Mouse (Mus musculus) limb, embryonic 11.5 days (tissue): Measurements from ENCODE around the gene B4galt7. TPM values are rescaled to one million over a fixed set of nuclear protein-coding genes. Genes with fewer than 3 reads are reported as not detected.
A peak's percentile ranks its signal among the peaks of the same experiment; 100 is the strongest.
"Not testable (repeated sequence)": the region's sequence is repeated elsewhere in the genome, so short reads cannot be mapped to it uniquely, and the experiment has no call there.

Experiments
- ATAC-seq: fragments of 200-750 bp; cut with Nextera tagmentation; 2 replicates; pipeline ENCODE4 v1.8.0; 2017; ENCODE audit warnings: low read depth; ENCODE audit not compliant: insufficient number of reproducible peaks, low FRiP score, low TSS enrichment
- DNase-seq: peaks from one replicate; pipeline ENCODE4 v3.0.0-alpha.2; 2015; ENCODE audit warnings: low spot score
- H3K27ac ChIP-seq: fragments of 300-500 bp; sonication (generic); replicated peaks from 2 replicates; pipeline ENCODE4 v1.5.1; 2014; ENCODE audit warnings: low read depth, mild to moderate bottlenecking, low read length
- H3K27me3 ChIP-seq: fragments of 300-500 bp; sonication (generic); 2 replicates; pipeline ENCODE4 v1.6.1; 2014; ENCODE audit warnings: mild to moderate bottlenecking, low read length, mixed read lengths; ENCODE audit not compliant: control insufficient read depth, insufficient read depth
- H3K36me3 ChIP-seq: fragments of 300-500 bp; sonication (generic); 2 replicates; pipeline ENCODE4 v1.6.1; 2014; ENCODE audit warnings: mild to moderate bottlenecking, low read length, moderate library complexity, mixed read lengths; ENCODE audit not compliant: control insufficient read depth, insufficient read depth
- H3K4me1 ChIP-seq: fragments of 300-500 bp; sonication (generic); 2 replicates; pipeline ENCODE4 v1.6.1; 2014; ENCODE audit warnings: low read length, mixed read lengths; ENCODE audit not compliant: control insufficient read depth, insufficient read depth
- H3K4me2 ChIP-seq: fragments of 300-500 bp; sonication (generic); 2 replicates; pipeline ENCODE4 v1.6.1; 2014; ENCODE audit warnings: low read depth, mild to moderate bottlenecking, moderate library complexity; ENCODE audit not compliant: severe bottlenecking
- H3K4me3 ChIP-seq: fragments of 300-500 bp; sonication (generic); 2 replicates; pipeline ENCODE4 v1.5.1; 2014; ENCODE audit warnings: low read depth, low read length
- H3K9ac ChIP-seq: fragments of 300-500 bp; sonication (generic); 2 replicates; pipeline ENCODE4 v1.6.1; 2014; ENCODE audit warnings: mild to moderate bottlenecking, low read length
- H3K9me3 ChIP-seq: fragments of 300-500 bp; sonication (generic); 2 replicates; pipeline ENCODE4 v1.6.1; 2016; ENCODE audit warnings: low read length; ENCODE audit not compliant: control insufficient read depth
- WGBS: fragments of 180-500 bp; shearing (Covaris S2); extraction: QIAGEN DNeasy Blood & Tissue Kit; methylation state at CpG from one replicate; pipeline ENCODE4 v1.1.7; 2014; 5-methylcytosine and 5-hydroxymethylcytosine counted together
- polyA plus RNA-seq: library from polyadenylated mRNA; unstranded; fragments of >200 nt; fragmentation: Nextera tagmentation; extraction: Ambion mirVana; gene quantifications from 2 replicates; pipeline ENCODE4 v1.2.1, GENCODE M21; 2014

Gene B4galt7
- polyA plus RNA-seq, 1 experiment from 2014 or later: 16.9 TPM

GRCm38 (mm10) chr13:55606899-55607623 lies 7.4 kb downstream of the B4galt7 start:
- H3K4me2 ChIP-seq: no peak overlapping the region
- no peak overlapping the region for H3K9ac ChIP-seq
- DNase-seq (no peak), ATAC-seq (no peak)
- H3K9me3 ChIP-seq: no peaks in the 10 kb centered on the region
- peaks cover 9% of the 10 kb centered on the region for H3K36me3 ChIP-seq
- no peak overlapping the region for H3K27ac ChIP-seq
- H3K4me3 ChIP-seq: no peak overlapping the region
- peaks cover 5% of the 10 kb centered on the region; the same call in 1 of the 2 replicates for H3K4me1 ChIP-seq
- WGBS: 79% methylated on average over 10 of the region's 10 CpGs
- no peaks in the 10 kb centered on the region for H3K27me3 ChIP-seq

- Histone ChIP-seq H3K27me3 (no peaks in the 10 kb centered on the region), H3K36me3 (peaks cover 9% of the 10 kb centered on the region), H3K4me3 (no peak overlapping the region), H3K4me1 (peaks cover 5% of the 10 kb centered on the region; the same call in 1 of the 2 replicates), H3K27ac (no peak overlapping the region), H3K9ac (no peak overlapping the region), H3K9me3 (no peaks in the 10 kb centered on the region), H3K4me2 (no peak overlapping the region)
- ATAC-seq (no peak), DNase-seq (no peak)
- WGBS: 88% methylated on average over 2 of the region's 2 CpGs
These were observed 7.9 kb downstream of the B4galt7 start for GRCm38 (mm10) chr13:55607624-55608006.

GRCm38 (mm10) chr13:55611996-55612395 lies 12.3 kb downstream of the B4galt7 start:
- no peaks in the 10 kb centered on the region for H3K9me3 ChIP-seq
- H3K4me3 ChIP-seq: no peak overlapping the region
- peak; percentile 25 for DNase-seq
- no peaks in the 10 kb centered on the region for H3K27me3 ChIP-seq
- no peak overlapping the region for H3K9ac ChIP-seq
- no peak overlapping the region for H3K27ac ChIP-seq
- peaks cover 6% of the 10 kb centered on the region for H3K36me3 ChIP-seq
- ATAC-seq: no peak
- peaks cover 5% of the 10 kb centered on the region; the same call in 1 of the 2 replicates for H3K4me1 ChIP-seq
- WGBS: 35% methylated on average over 7 of the region's 7 CpGs
- no peak overlapping the region for H3K4me2 ChIP-seq

GRCm38 (mm10) chr13:55613471-55613870 lies 13.8 kb downstream of the B4galt7 start:
- Histone ChIP-seq H3K9me3 (no peaks in the 10 kb centered on the region), H3K27me3 (no peaks in the 10 kb centered on the region), H3K9ac (no peak overlapping the region), H3K27ac (no peak overlapping the region), H3K4me3 (no peak overlapping the region), H3K4me1 (peaks cover 5% of the 10 kb centered on the region; the same call in 1 of the 2 replicates), H3K4me2 (no peak overlapping the region), H3K36me3 (peaks cover 6% of the 10 kb centered on the region)
- WGBS: 51% methylated on average over 5 of the region's 5 CpGs
- ATAC-seq (no peak), DNase-seq (no peak)

GRCm38 (mm10) chr13:55619328-55619727 lies 19.6 kb downstream of the B4galt7 start:
- 96% methylated on average over 4 of the region's 4 CpGs for WGBS
- Histone ChIP-seq H3K4me3 (no peak overlapping the region), H3K4me2 (no peak overlapping the region), H3K9ac (no peak overlapping the region), H3K36me3 (no peaks in the 10 kb centered on the region), H3K9me3 (no peaks in the 10 kb centered on the region), H3K4me1 (no peaks in the 10 kb centered on the region; the same call in 1 of the 2 replicates), H3K27me3 (no peaks in the 10 kb centered on the region), H3K27ac (no peak overlapping the region)
- ATAC-seq: no peak
- DNase-seq: no peak

GRCm38 (mm10) chr13:55620275-55620674 lies 20.6 kb downstream of the B4galt7 start:
- Histone ChIP-seq H3K27ac (no peak overlapping the region), H3K36me3 (no peaks in the 10 kb centered on the region), H3K4me2 (no peak overlapping the region), H3K4me3 (no peak overlapping the region), H3K27me3 (no peaks in the 10 kb centered on the region), H3K4me1 (no peaks in the 10 kb centered on the region; the same call in 1 of the 2 replicates), H3K9ac (no peak overlapping the region), H3K9me3 (no peaks in the 10 kb centered on the region)
- DNase-seq: no peak
- WGBS: 83% methylated on average over 2 of the region's 2 CpGs
- ATAC-seq: no peak

- H3K9ac ChIP-seq: peak overlapping the region; percentile 75
- 24% methylated on average over 20 of the region's 20 CpGs for WGBS
- H3K36me3 ChIP-seq, H3K27me3 ChIP-seq, H3K27ac ChIP-seq, H3K4me1 ChIP-seq, ATAC-seq, H3K9me3 ChIP-seq, DNase-seq: not testable (repeated sequence)
- peak overlapping the region; percentile 72 for H3K4me2 ChIP-seq
- H3K4me3 ChIP-seq: peak overlapping the region; percentile 60
These were observed 22.5 kb downstream of the B4galt7 start for GRCm38 (mm10) chr13:55622156-55622648.

- Histone ChIP-seq H3K9ac (peak within 1 kb of the TSS; percentile 75), H3K27me3 (no peaks in the 10 kb centered on the region), H3K27ac (peak within 1 kb of the TSS; percentile 72), H3K36me3 (no peaks in the 10 kb centered on the region), H3K4me3 (peak within 1 kb of the TSS; percentile 60), H3K9me3 (no peaks in the 10 kb centered on the region), H3K4me1 (no peaks in the 10 kb centered on the region; the same call in 1 of the 2 replicates), H3K4me2 (peak within 1 kb of the TSS; percentile 72)
- under 1% methylated on average over 59 of the region's 59 CpGs for WGBS
- ATAC-seq (peak; percentile 93), DNase-seq (peak; percentile 89)
These were observed 23.2 kb downstream of the B4galt7 start, which contains the start of gene Caml for GRCm38 (mm10) chr13:55622649-55623541. Gene Caml (plus strand): TSS chr13:55623005.
